Mouse (Mus musculus): ENCODE measurements around the gene Ccdc89. TPM values are rescaled to one million over a fixed set of nuclear protein-coding genes. Genes with fewer than 3 reads are reported as not detected.

The Ccdc89 gene
- polyA plus RNA-seq, 1 experiment from 2014 or later = 1.9 TPM

DNA sequence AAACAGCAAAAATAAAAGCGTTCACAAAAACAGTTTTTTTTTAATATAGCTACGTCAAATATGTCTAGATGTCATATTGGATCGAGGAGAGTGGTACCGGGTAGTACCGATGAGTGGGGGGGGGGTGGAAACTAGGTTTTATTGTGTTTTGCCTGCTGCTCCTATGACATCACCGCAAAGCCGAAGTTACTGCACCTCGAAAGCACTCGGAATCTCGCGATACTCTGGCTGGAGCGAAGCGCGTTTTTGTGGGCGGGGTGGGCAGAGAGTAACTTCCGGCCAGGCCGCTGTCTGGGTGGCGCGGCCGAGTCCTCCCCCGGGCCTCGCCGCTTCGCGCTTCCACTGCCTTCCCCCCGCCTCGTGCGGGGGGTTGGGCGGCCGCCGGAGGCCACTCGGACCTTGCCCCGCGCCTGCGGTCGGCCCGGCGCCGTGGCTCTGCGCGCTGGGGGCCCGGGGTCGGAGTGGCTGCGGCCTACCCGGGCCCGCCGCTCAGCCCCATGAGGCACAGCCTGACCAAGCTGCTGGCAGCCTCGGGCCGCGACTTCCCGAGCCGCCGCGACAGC lies 16.2 kb downstream of the Ccdc89 start, which contains the start of gene Crebzf:
Gene Crebzf, plus strand, starts transcription at position 212 of the 563 bp plus-strand sequence.
- Histone ChIP-seq H3K4me1 (replicated peaks) (peaks cover 2% of the 10 kb centered on the region), H3K9ac (peak within 1 kb of the TSS; percentile 96)
- WGBS = under 1% methylated on average over 47 of the region's 54 CpGs

DNA sequence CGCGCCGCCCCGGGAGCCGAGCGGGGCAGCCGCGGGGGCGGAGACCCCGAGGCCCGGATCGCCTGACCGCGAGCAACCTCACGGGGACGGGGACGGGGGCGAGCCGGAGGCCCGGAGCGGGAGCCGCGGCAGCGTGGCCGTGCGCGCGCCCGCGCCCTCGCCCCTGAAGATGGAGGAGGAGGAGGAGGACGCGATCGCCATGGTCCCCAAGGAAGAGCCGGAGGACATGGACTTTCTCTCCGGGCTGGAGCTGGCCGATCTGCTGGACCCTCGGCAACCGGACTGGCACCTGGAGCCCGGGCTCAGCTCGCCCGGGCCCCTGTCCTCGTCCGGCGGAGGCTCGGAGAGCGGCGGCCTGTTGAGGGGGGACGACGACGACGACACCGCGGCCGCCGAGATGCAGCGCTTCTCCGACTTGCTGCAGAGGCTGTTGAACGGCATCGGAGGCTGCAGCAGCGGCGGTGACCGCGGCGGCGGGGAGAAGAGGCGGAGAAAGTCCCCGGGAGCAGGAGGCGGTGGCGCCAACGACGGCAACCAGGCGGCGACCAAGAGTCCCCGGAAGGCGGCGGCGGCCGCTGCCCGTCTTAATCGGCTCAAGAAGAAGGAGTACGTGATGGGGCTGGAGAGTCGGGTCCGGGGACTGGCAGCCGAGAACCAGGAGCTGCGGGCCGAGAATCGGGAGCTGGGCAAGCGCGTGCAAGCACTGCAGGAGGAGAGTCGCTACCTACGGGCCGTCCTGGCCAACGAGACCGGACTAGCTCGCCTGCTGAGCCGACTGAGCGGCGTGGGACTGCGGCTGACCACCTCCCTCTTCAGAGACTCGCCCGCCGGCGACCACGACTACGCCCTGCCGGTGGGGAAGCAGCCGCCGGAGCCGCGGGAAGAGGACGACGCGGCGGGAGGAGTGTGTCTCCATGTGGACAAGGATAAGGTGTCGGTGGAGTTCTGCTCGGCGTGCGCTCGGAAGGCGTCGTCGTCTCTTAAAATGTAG lies 17.0 kb downstream of the Ccdc89 start:
- Histone ChIP-seq H3K36me3 (0 out of 2 replicates have a peak, but pooled peaks cover 3% of the 10 kb centered on the region), H3K4me2 (peak overlapping the region; percentile 96), H3K9ac (peak overlapping the region; percentile 96), H3K4me1 (replicated peaks) (peaks cover 3% of the 10 kb centered on the region), H3K9me3 (replicated peaks) (no peaks in the 10 kb centered on the region), H3K27ac (ENCODE audit: poor library complexity, severe bottlenecking) (peak overlapping the region; percentile 99), H3K4me3 (peak overlapping the region; percentile 74), H3K27me3 (replicated peaks) (no peaks in the 10 kb centered on the region)
- WGBS = under 1% methylated on average over 122 of the region's 123 CpGs
- ATAC-seq (ENCODE audit: insufficient number of reproducible peaks, low FRiP score) = peak; percentile 81

More for the DNA sequence above, 16.2 kb downstream of the Ccdc89 start, which contains the start of gene Crebzf:
- peak within 1 kb of the TSS; percentile 96 for H3K4me2 ChIP-seq
- 0 out of 2 replicates have a peak, but pooled peaks cover 3% of the 10 kb centered on the region for H3K36me3 ChIP-seq
- no peaks in the 10 kb centered on the region for H3K27me3 ChIP-seq (replicated peaks)
- ATAC-seq (ENCODE audit: insufficient number of reproducible peaks, low FRiP score) = peak; percentile 96
- peak within 1 kb of the TSS; percentile 74 for H3K4me3 ChIP-seq
- no peaks in the 10 kb centered on the region for H3K9me3 ChIP-seq (replicated peaks)
- H3K27ac ChIP-seq (ENCODE audit: poor library complexity, severe bottlenecking) = peak within 1 kb of the TSS; percentile 99

DNA sequence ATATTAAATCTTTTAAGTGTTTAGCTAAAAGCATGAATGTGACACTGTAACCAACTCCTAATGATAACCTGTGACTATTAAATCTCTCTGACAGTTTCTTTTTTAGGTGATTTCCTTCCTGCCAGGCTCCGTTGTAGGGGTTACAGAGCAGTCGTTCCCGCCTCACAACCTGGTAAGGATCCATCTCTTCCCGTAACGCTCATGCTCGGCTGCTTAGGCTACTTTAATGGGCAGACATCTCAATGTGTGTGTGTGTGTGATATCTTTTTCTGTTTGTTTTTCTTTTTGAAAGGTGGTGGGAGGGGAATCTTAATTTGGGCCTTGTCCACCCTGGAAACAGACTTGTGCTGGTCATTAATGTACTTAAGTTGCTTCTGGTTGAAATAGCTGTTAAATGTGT lies 17.8 kb downstream of the Ccdc89 start:
- no peak for ATAC-seq (ENCODE audit: insufficient number of reproducible peaks, low FRiP score)

DNA sequence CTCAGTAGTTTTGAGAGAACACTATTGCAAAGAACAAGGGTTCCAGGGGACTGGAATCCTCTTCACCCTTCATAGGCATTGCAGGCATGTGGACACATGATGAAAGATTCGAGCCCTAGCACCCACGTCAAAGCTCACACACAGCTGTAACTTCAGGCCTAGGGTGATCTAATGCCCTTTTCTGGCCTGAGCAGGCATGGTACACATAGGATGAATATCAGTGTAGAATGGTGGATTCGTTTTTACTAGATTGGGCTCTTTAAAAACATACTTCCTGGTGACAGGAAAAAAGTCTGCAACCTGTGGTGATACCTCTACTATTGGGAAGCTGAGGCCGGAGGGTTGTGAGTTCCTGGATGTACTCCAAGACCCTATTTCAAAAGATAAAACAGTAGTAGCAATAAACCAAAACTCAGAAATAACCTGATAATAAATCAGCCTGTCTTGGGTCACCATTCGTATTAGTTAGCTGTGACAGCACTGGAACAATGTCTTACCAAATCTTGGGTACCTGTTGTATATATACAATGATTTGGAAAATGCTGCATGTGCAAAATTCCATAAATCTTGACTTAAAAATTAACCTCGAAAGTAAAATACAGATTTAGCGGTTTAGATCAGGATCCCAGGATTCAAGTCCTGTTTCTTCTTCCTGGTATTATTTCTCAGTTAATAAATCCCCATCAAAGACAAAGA lies 29.9 kb downstream of the Ccdc89 start:
- H3K27me3 ChIP-seq (replicated peaks) = 0 out of 2 replicates have a peak, but pooled peaks cover 5% of the 10 kb centered on the region
- H3K27ac ChIP-seq (ENCODE audit: poor library complexity, severe bottlenecking) = no peak overlapping the region

More for the DNA sequence above, 17.8 kb downstream of the Ccdc89 start:
- H3K27me3 ChIP-seq (replicated peaks) = no peaks in the 10 kb centered on the region
- no peaks in the 10 kb centered on the region for H3K9me3 ChIP-seq (replicated peaks)
- peaks cover 3% of the 10 kb centered on the region for H3K4me1 ChIP-seq (replicated peaks)
- H3K4me2 ChIP-seq = peak overlapping the region; percentile 96
- peaks cover 6% of the 10 kb centered on the region; the same call in 1 of the 2 replicates for H3K36me3 ChIP-seq
- no peak overlapping the region; the same call in 1 of the 2 replicates for H3K27ac ChIP-seq (ENCODE audit: poor library complexity, severe bottlenecking)
- H3K9ac ChIP-seq = peak overlapping the region; percentile 96
- H3K4me3 ChIP-seq = peak overlapping the region; percentile 74
- 0% methylated on average over 6 of the region's 6 CpGs for WGBS

DNA sequence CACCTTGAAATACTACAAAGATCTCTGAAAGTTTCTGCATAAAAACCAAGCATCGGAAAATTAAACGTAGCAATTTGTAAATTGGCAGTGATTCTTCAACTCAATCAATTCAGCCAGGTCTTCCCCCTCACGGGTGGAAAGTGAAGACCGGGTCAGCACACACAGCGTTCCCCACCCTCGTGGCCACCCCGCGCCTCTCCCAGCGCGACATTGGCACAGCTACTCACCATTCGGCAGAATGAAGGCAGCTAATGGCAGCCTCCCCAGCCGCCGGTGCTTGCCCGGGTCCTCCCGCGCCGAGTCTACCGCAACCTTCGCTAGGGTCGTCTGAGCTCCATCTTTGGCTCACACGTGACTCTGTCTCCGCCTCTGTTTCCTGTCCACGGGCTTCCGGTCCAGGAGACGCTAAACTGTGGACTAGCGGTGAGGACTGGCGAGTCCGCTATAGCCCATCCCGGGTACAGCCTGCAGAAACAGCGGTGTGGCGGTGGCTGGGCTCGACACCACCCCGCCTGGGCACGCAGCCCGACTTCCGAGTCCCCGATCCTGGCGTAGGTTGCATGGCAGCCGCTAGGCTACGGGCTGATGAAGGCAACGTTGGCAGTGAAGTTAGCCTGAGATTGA lies 30.6 kb downstream of the Ccdc89 start, which contains the start of gene Tmem126a:
Gene Tmem126a, minus strand, starts transcription at position 385 of the 624 bp plus-strand sequence.
- peaks cover 17% of the 10 kb centered on the region for H3K36me3 ChIP-seq
- 0 out of 2 replicates have a peak, but pooled peaks cover 5% of the 10 kb centered on the region for H3K27me3 ChIP-seq (replicated peaks)
- H3K4me1 ChIP-seq (replicated peaks) = peaks cover 12% of the 10 kb centered on the region
- H3K27ac ChIP-seq (ENCODE audit: poor library complexity, severe bottlenecking) = peak within 1 kb of the TSS; percentile 95
- peak within 1 kb of the TSS; percentile 69 for H3K4me2 ChIP-seq
- H3K4me3 ChIP-seq = peak within 1 kb of the TSS; percentile 83
- peak within 1 kb of the TSS; percentile 89 for H3K9ac ChIP-seq
- peak; percentile 96 for ATAC-seq (ENCODE audit: insufficient number of reproducible peaks, low FRiP score)
- under 1% methylated on average over 41 of the region's 41 CpGs for WGBS
- H3K9me3 ChIP-seq (replicated peaks) = no peaks in the 10 kb centered on the region

More for the DNA sequence above, 29.9 kb downstream of the Ccdc89 start:
- Histone ChIP-seq H3K4me2 (peak overlapping the region; percentile 69), H3K4me1 (replicated peaks) (peaks cover 12% of the 10 kb centered on the region), H3K9ac (peak overlapping the region; percentile 28), H3K4me3 (peak overlapping the region; percentile 83), H3K36me3 (peaks cover 23% of the 10 kb centered on the region), H3K9me3 (replicated peaks) (no peaks in the 10 kb centered on the region)
- no peak for ATAC-seq (ENCODE audit: insufficient number of reproducible peaks, low FRiP score)
- WGBS = 29% methylated on average over 7 of the region's 7 CpGs

DNA sequence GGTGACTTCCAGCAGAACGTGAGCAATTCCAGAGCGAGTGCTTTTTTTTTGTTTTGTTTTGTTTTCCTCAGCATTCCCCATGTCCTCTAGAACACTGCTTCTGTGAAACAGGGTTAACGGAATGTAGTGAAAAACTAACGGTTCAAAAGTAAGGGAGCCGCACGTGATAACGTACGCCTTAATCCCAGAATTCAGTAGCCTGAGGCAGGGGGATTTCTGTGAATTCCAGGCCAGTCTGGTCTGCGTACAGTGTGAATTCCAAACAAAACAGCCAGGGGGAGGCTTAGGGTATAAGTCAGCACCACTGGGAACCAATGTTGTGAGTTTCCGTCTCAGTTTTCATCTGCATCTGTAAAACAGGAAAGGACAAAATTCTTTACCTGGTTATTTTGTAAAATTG lies 31.1 kb downstream of the Ccdc89 start:
- Histone ChIP-seq H3K4me2 (peak overlapping the region; percentile 69), H3K36me3 (peaks cover 12% of the 10 kb centered on the region), H3K4me3 (peak overlapping the region; percentile 83), H3K4me1 (replicated peaks) (peaks cover 12% of the 10 kb centered on the region), H3K27ac (ENCODE audit: poor library complexity, severe bottlenecking) (peak overlapping the region; percentile 95), H3K9ac (peak overlapping the region; percentile 89), H3K27me3 (replicated peaks) (0 out of 2 replicates have a peak, but pooled peaks cover 5% of the 10 kb centered on the region), H3K9me3 (replicated peaks) (no peaks in the 10 kb centered on the region)
- peak; percentile 48; the same call in 1 of the 2 replicates for ATAC-seq (ENCODE audit: insufficient number of reproducible peaks, low FRiP score)
- 13% methylated on average over 10 of the region's 10 CpGs for WGBS

DNA sequence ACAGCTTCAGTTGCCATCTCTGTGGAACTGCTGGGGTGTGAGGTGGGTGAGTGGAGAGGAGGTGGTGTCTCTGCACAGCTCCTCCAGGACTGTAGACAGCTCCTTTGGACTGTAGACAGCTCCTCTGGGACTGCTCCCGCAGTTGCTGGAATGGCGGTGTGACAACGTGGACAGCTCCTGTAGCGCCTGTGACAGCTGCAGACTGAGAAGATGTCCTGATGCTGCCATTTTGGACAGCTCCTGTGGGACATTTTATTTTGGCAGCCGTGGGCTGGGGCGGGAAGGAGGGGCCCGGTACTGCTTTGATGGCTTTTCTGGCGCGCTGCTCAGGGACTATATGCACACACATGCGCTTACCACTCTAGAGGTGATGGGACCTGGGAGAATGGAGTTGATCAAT lies 34.0 kb downstream of the Ccdc89 start:
- no peak for ATAC-seq (ENCODE audit: insufficient number of reproducible peaks, low FRiP score)
- 29% methylated on average over 10 of the region's 10 CpGs for WGBS

DNA sequence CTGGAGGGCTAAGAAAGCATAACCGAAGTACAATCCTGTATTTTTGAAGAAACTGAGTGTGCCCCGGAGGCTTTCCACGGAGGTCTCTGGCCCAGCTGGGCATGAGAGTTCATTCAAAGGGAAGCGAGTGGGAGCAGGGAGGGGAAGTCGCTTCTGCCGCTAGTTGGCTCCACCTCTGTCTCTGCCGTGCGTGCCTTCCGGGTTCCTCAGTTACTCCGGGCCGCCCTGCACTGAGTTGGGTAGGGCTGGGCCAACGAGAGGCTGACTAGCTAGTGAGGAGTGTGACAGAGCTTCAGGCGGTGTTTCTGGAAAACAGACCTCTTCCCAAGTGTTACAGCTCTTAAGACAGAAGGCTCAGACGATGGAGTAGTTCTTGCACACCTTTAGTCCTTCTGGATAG lies 34.6 kb downstream of the Ccdc89 start:
- Histone ChIP-seq H3K27me3 (replicated peaks) (0 out of 2 replicates have a peak, but pooled peaks cover 5% of the 10 kb centered on the region), H3K4me3 (no peak overlapping the region; the same call in 1 of the 2 replicates), H3K9ac (no peak overlapping the region), H3K4me1 (replicated peaks) (peaks cover 8% of the 10 kb centered on the region), H3K27ac (ENCODE audit: poor library complexity, severe bottlenecking) (no peak overlapping the region), H3K9me3 (replicated peaks) (no peaks in the 10 kb centered on the region), H3K36me3 (no peaks in the 10 kb centered on the region), H3K4me2 (peak overlapping the region; percentile 39)
- no peak for ATAC-seq (ENCODE audit: insufficient number of reproducible peaks, low FRiP score)
- 19% methylated on average over 14 of the region's 14 CpGs for WGBS

More for the DNA sequence above, 34.0 kb downstream of the Ccdc89 start:
- no peak overlapping the region for H3K4me2 ChIP-seq
- H3K36me3 ChIP-seq = no peaks in the 10 kb centered on the region
- H3K4me1 ChIP-seq (replicated peaks) = peaks cover 12% of the 10 kb centered on the region
- H3K9me3 ChIP-seq (replicated peaks) = no peaks in the 10 kb centered on the region
- no peak overlapping the region for H3K9ac ChIP-seq
- 0 out of 2 replicates have a peak, but pooled peaks cover 5% of the 10 kb centered on the region for H3K27me3 ChIP-seq (replicated peaks)
- no peak overlapping the region for H3K4me3 ChIP-seq
- no peak overlapping the region for H3K27ac ChIP-seq (ENCODE audit: poor library complexity, severe bottlenecking)

DNA sequence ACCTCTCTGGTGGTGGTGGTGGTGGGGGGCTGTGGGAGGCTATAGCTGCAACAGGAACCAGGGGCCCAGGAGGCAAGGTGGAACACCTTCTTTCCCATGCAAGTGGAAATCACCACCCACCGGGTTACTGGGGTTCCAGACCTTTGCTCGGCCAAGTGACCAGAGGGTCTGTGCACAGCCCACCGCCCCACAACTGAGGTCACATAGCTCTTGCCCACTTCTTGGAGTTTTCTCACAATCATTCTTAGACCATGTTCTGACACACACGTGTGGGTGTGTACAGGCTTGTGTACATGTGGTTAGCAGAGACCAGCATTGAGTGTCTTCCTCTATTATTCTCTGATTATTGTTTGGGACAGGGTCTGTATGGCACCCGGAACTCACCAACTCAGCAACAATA lies 35.1 kb downstream of the Ccdc89 start:
- H3K9me3 ChIP-seq (replicated peaks) = no peaks in the 10 kb centered on the region
- WGBS = 86% methylated on average over 5 of the region's 5 CpGs
- H3K27ac ChIP-seq (ENCODE audit: poor library complexity, severe bottlenecking) = no peak overlapping the region
- H3K4me1 ChIP-seq (replicated peaks) = 0 out of 2 replicates have a peak, but pooled peaks cover 5% of the 10 kb centered on the region
- no peaks in the 10 kb centered on the region for H3K36me3 ChIP-seq
- no peak overlapping the region for H3K4me2 ChIP-seq
- H3K4me3 ChIP-seq = no peak overlapping the region; the same call in 1 of the 2 replicates
- ATAC-seq (ENCODE audit: insufficient number of reproducible peaks, low FRiP score) = no peak
- H3K9ac ChIP-seq = no peak overlapping the region
- 0 out of 2 replicates have a peak, but pooled peaks cover 5% of the 10 kb centered on the region for H3K27me3 ChIP-seq (replicated peaks)

DNA sequence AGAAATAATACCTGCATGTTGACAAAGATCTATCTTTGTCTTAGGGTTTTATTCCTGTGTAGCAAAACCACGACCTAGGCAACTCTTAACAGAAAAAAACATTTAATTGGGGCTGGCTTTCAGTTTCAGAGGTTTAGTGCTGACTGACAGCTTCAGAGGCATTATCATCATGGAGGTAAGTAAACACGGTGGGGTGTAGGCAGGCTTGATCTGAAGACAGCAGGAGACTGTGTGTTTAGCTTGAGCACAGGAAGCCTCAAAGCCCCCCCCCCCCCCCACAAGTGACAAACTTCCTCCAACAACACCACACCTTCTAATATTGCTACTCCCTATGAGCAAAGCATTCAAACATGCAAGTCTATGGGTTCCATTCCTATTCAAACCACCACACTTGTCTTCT lies 47.1 kb downstream of the Ccdc89 start:
- H3K27me3 ChIP-seq (replicated peaks) = 0 out of 2 replicates have a peak, but pooled peaks cover 2% of the 10 kb centered on the region
- no peak for ATAC-seq (ENCODE audit: insufficient number of reproducible peaks, low FRiP score)
- H3K9ac ChIP-seq = no peak overlapping the region
- H3K4me2 ChIP-seq = no peak overlapping the region
- peaks cover 8% of the 10 kb centered on the region for H3K4me1 ChIP-seq (replicated peaks)
- no peak overlapping the region for H3K27ac ChIP-seq (ENCODE audit: poor library complexity, severe bottlenecking)
- H3K4me3 ChIP-seq = no peak overlapping the region
- WGBS = 52% methylated on average over 2 of the region's 2 CpGs
- peaks cover 20% of the 10 kb centered on the region for H3K36me3 ChIP-seq
- H3K9me3 ChIP-seq (replicated peaks) = no peaks in the 10 kb centered on the region

Measured in heart, embryonic 12.5 days (tissue).